Mouse (Mus musculus) frontal cortex, postnatal 25 days (tissue): ENCODE data around the gene Rdh13.

Source experiments
- DNase-seq, 2 experiments: peaks; one replicate each; pipeline ENCODE4 v3.0.0; 2022; ENCODE audit warnings: low spot score in 2 of 2

Rdh13 gene

DNA sequence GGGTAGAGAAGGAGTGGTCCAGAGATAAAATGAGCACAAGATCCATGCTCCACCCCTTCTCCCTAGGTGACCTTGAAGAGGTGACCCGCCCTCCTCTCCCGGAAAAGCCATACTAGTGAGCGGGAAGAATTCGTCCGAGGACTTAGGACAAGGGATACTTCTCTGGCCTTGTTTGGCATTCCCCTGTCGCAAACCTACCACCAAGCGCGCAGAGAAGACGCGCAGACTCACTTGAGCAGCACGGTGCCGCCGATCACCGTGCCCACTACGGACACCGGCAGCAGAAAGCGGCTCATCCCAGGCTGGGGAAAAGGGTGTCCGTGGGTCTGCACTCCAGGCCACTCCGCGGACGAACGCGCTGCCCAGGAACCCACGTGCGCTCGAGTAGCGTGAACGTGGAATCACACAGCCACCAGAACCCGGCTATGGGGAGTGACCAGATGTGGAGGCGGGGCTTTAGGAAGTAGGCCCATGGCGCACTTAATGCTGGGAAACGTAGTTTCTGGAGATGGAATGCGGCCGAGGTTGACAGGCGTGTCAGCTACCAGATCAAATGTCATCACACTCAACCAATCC is at the start of gene Rdh13:
Gene Rdh13 (minus strand): TSS at position 434 of the 576 bp plus-strand sequence.
- peak; percentile 72 to 82 for DNase-seq

DNA sequence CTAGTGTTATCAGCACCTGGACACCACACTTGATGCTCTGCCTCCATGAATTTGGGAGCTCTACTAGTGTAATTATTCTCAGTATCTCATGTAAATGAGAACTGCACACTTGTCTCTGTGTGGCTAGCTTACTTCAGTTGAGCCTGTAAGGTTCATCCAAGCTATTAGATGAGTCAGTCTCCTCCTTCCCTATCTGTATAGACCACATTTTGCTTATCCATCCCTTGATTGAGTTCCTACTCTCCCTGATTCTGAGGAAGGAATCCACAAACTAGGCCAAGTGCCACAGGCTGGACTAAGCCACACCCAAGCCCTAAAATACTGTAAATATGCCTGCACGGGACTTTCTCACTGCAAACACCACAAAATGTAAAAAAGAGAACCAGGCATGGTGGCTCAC is 48.5 kb upstream of the Rdh13 start:
- DNase-seq: no peak

- DNase-seq: no peak
Observed at GRCm38 (mm10) chr7:4492284-4493224, 47.1 kb upstream of the Rdh13 start.

DNA sequence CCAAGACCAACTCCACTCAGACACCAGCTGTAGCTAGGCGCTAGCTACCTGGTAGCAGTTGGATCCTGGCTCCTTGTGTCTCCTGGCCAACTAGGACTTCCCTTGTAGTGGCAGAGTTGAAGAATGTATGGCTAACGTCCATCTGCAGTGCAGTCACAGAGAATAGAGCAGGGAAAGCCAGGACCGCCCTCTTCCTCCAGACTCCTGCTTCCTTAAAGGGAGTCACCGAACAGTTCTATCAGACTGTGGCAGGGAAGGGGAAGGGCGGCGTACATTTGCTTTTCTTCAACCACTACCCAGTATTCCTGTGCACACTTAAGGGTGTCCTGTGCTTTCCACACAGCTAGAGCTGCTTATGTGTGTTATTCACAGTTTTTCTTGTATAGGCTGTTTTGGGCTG is 45.9 kb upstream of the Rdh13 start:
- DNase-seq: no peak

DNA sequence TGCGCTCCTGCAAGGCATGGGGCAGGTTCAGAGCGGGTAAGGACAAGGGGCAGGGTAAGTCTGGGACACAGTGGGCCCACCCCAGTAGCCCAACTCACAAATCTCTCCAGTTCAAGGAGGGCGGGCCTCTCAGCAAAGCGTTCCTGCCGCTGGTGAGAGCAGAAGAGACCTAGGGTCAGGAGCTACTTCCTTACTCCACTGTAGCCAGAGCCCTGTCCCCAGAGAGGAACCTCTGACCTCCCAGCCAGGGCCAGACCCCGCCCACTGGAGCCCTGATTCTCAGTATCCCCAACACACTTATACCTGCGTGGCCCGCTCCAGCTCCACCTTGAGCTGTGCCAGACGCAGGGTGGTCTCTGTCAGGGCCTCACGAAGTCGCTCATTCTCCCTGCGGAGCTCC is 36.8 kb upstream of the Rdh13 start:
- no peak for DNase-seq

- DNase-seq: no peak
Observed at GRCm38 (mm10) chr7:4479674-4480073, 34.2 kb upstream of the Rdh13 start.

DNA sequence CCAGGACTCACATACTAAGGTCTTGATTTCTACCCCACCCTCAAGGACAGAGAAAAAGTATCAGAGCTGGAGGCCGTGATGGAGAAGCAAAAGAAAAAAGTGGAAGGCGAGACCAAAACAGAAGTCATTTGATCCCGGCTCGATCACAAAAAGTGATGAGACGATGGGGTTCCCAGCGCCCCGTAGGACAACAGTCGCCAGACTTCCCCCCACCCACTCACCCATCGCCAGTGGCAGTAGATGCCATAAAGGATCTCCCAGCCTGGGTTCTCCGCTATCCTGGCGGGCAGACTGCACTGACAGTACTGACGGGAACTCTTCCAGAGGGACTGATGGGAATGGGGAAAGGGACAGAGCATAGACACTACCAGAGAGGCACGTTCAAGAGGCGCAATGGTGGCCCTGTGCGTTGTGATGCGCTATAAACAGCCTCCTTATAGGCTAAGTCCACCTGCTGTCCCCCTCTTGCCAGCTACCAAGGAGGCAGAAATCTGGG is 33.4 kb upstream of the Rdh13 start:
- DNase-seq: no peak

- DNase-seq: peak in 1 of 2 experiments; percentile 45
Observed at GRCm38 (mm10) chr7:4478021-4478795, 32.8 kb upstream of the Rdh13 start.

- DNase-seq: no peak
Observed at GRCm38 (mm10) chr7:4473940-4474339, 28.5 kb upstream of the Rdh13 start.

- DNase-seq: peak; percentile 79 to 83
Observed at GRCm38 (mm10) chr7:4471179-4471555, 25.7 kb upstream of the Rdh13 start.

DNA sequence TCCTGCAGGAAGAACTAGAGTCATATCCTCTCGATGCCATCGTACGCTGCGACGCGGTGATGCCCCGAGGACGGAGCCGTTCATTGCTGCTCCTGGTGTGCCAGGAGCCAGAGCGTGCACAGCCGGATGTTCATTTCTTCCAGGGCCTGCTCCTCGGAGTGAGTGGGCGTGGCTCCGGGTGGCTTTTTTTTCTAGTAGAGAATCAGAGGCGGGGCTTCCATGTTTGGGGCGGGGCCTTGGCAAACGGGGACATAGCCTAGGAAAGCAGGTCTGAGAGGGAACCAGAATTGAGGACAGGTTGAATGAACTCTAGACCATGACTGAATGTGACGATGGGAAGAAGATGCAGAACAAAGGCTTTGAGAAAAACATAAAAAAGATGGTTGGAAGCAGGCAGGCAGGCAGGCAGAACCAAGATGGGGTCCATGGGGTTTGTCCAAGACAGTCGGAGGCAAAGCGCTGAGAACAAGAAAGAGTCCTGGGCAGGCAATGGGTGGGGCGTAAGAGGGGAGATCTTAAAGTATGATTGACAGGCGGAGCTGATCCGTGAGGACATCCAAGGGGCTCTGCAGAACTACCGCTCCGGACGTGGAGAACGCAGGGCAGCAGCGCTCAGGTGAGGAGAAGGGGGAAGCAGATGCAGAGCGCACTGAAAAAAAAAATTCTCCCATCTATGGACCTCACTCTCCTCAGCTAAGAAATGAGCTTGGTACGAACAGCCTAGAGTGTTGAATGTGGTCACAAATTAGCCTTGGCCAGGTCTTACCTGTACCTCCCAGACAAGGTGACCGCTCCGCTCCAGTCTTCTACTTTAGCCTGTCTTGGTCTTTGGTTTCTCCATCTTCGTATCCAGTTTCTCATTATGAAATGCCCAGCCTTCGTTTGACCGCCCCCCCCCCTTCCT is 25.1 kb upstream of the Rdh13 start:
- DNase-seq: peak in 1 of 2 experiments; percentile 54

DNA sequence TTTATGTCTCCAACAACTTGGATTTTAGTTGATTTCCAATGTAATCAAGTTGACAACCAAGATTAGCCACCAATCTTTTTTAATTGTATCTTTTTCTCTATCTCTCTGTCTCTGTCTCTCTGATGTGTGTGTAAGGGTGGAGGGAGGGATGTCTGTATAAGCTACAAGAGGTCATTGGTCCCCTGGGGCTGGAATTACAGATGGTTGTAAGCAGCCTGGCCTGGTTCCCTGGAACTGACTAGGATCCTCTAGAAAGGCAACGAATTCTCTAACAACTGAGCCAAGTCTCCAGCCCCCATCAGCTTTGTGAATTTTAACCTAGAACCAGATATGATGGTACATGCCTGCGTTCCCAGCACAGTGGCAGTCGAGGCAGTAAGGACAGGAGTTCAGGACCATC is 22.4 kb upstream of the Rdh13 start:
- DNase-seq: no peak

- DNase-seq: no peak
Observed at GRCm38 (mm10) chr7:4464194-4464824, 18.9 kb upstream of the Rdh13 start.

DNA sequence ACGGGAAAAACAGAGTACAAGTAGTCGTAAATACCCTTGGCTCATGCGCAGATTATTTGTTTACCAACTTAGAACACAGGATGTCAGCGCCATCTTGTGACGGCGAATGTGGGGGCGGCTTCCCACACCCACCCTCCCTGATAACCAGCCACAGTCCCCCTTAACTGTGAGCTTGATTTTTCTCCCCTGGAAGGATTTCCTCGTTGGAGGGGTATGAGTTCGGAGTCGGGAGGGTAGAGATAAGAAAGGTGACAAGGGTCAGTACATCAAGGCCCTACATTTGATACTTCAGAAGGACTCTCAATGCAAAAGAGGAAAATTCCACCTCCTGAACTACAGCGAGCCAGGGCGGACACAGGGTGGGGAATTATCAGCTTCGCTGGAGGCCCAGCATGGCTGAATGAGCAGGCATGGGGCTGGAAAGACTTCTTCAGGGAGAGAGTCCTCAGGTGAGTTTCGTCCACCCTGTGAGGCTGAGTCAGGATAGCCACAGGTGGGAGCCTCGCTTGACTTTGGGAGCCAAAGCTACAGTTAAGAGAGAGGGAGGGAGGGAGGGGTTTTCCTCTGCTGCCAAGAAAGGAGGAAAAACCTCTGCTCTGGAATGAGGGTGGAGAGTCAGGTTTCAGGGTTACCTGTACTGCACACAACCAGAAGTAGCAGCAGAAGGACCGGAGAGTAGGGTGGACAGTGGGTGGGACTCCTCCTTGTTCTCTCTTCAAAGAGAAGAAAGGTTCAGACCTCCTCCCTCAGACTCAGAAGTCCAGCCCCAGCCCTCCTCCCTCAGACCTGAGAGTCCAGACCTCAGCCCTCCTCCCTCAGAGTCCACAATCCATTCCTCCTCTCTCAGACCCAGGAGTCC is 15.4 kb upstream of the Rdh13 start, which contains the start of gene Eps8l1:
Gene Eps8l1 (plus strand): TSS at position 99 of the 859 bp plus-strand sequence.
- DNase-seq: no peak

DNA sequence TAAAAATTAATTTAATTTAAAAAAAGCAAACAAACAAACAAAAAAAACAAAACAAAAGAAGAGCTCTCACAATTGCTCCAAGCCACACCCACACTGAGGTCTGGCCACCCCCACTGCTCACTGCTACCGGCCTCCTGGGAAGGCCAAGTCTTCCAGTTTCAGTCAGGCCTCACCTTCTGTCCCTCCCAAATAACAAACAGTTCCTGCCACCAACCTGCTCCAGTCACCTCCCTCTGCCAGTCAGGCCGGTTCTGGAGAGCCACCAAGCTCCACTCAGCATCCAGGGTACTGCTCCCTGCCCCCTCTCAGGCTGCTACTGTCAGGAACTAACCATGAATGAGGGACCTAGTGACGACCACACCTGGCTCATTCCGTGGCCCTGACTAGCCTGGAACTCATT is 7.2 kb upstream of the Rdh13 start:
- DNase-seq: no peak

- no peak for DNase-seq
Observed at GRCm38 (mm10) chr7:4449211-4449610, 3.8 kb upstream of the Rdh13 start.

- no peak for DNase-seq
Observed at GRCm38 (mm10) chr7:4448439-4448838, 3.0 kb upstream of the Rdh13 start.

DNA sequence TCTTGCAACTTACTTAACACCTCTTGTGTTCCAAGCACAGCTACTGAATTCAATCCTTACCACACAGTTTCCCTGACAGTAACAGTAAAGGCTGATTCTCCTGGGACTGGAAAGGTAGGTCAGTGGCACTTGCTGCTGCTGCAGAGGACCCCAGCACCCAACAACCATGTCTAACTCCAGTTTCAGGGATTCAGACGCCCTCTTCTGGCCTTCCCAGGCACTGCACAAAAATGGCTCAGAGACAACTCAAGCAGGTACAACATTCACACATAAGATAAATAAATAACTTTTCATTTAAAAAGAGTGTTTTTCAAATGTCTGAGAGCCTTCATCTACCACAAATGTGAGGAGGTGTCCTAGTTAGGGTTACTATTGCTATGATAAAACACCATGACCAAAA is 1.7 kb upstream of the Rdh13 start:
- DNase-seq: no peak

DNA sequence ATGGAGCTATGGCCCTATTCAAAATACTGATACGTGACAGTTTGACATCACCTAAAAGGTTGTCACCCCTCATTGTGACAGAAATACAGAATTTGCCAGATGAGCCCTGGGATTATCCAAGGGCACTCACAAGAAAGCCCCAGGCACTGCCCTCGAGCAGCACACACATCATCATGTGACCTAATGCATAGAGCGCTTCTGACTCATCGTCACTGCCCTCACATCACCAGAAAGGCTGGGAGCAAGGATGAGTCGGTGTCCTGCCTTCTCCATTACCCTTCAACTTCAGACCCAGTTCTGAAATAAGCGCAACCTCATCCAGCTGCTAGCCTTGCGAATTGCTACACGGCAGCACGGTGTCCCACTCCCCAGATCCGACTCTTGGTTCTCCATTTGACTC is 4.9 kb downstream of the Rdh13 start:
- no peak for DNase-seq

DNA sequence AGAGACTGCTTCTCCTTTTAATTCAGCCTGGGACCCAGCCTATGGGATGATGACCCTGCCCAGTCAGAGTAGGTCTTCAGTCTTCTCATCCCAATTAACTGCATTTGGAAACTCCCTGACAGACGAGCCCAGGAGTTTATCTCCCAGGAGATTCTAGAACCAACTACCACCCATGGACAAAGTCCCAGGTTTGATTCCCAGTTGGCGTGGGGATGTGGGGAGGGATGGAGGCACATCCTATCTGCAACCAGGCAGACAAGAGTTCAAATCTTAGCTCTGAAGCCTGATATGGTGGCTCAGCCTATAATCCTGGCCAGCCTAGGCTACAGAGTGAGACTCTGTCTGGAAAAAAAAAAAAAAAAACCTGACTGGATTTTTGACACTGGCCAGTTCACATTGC is 7.7 kb downstream of the Rdh13 start:
- DNase-seq: no peak
